Mouse (Mus musculus) A20 (cell line): ENCODE measurements around the gene Uevld.

Source experiments
- DNase-seq: peaks from one replicate; pipeline ENCODE4 v3.0.0-alpha.2; 2011; ENCODE audit warnings: low read depth, low spot score

Gene Uevld

DNA sequence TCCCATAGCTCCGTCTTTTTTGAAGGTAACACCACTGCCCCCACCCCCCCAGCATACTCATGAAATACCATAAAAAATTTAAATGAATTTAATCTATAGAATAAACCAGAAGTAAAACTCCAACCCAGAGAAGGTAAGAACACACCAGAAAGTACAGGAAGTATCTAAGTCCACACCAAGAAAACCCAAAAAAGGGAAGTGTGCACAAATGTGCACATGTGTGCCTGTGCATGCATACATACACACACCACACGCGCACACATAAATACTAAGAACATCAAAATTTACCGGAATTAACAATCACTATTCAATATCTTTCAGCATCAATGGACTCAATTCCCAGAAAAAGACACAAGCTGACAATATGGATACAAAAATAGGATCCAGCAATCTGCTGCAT lies 11.6 kb upstream of the Uevld start:
- no peak for DNase-seq

DNA sequence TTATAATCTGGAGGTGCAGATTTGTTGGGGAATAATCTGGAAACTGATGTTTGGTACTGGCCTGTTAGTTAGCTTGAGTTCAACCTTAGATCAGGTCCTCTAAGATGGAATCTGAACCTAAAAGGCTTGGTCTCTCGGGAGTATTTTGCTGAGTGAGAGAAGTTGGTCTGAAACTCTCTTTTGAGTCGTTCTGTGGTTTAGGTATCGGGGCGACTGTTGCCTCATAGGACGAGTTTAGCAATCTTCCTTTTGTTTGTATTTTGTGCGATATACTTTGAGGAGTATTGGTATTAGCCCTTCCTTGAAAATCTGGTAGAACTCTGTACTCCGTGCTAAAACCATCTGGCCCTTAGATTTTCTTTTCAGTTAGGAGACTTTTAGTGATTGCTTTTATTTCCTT lies 5.7 kb upstream of the Uevld start:
- DNase-seq = no peak

DNA sequence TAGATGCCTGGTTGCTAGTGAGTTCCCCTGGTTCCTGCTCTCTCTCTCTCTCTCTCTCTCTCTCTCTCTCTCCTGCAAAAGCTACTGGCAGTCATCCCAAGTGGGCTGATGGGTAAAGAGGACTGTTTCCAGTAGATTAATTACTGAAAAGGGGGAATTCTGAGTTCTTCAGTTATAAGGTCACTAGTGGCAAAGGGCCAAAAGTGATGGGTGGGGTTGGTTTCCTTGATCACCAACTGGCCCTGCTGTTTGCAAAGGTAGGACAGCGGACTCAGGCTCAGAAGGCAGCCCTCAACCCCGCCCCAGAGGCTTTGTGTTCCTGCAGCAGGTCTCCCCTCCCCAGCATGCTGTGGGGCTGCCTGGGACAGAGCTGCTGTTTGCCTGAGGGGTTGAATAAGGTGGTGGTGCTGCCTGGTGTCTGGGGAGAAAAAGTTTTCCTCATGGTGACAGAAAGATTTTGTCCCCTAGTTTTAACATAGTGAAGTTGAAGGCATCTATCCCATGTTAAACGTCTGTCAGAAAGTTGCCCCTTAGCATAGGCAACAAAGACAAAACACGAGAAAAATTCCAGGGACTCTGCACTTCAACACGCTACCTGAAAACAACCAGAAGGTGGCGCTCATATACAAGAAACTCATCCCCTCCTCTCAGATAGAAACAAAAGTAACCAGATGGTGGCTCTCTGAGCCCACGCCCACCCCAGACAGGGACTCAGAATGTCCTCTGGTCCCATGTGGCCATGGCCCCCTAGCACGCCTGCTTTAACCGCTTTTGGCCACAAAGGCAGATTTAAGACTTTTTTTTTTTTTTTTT lies 4.7 kb upstream of the Uevld start:
- peak; percentile 80 for DNase-seq

DNA sequence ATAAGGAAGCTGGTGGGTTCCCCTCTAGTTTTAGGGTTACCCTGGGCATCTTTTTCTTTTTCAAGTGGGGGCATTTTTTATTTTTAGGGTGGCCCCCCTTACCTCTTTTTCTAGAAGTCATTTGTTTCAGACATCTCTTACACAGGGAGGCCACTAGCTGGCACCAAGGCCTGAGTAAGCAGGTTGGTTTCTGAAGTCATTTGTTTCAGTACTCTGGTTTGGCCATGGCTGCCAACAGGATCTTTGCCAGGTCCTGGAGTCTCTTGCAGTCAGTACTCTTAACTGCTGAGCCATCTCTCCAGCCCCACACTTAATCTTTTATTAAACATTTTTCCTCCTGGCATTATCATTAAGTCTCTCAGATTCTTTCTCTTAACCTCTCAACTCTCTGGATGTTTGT lies 3.8 kb upstream of the Uevld start:
- no peak for DNase-seq

DNA sequence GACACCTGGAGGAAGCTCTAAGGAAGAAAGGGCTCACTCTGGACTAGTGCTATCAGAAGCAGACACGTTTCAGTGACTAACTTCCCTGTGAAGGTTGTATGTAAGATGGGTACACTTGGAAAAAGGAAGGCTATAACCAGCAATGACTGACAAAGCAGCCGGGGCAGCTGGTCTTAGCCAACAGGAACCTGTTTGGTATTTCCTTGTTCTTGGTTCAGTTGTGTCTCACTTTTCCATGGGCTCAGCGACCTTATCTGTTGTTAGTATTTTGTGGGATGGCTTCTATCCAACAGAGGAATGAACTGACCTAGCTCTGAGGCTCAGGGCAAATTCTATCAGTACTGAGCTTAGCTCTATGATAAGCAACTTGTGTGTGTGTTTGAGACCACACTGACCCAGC lies 2.7 kb upstream of the Uevld start:
- no peak for DNase-seq

DNA sequence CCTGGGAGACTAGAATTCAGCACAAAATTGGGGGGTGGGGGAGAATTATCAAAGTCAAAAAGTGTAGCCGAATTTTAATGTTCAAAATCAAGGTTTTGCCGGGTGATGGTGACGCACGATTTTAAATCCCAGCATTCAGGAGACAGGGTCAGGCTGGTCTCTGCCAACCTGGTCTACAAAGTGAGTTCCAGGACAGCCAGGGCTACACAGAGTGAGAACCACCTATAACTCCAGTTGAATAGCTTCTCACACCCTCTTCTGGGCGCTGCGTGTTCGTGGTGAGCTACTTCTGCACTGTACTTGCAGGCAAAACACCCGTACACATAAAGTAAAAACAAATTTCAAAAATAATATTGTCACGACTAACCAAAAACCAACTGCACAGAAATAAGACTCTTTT lies 526 bp upstream of the Uevld start:
- DNase-seq = peak; percentile 30

DNA sequence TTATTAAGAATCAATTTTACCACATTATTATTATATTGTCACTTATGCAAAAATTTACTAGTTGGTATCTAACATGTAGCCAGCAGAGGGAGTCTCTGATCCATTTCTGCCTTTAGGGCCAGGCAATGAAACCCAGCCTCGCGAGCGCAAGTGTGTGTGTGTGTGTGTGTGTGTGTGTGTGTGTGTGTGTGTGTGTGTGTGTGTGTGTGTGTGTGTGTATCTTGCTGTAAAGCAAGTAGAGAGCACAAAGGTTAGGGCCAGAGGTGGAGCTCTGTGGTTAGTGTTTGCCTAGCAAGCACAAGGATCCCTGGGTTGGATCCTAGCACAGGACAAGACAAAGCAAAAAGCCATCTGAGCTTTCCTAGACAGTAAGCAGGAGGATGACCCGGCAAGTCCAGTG lies 22.5 kb downstream of the Uevld start:
- DNase-seq = peak; percentile 54

DNA sequence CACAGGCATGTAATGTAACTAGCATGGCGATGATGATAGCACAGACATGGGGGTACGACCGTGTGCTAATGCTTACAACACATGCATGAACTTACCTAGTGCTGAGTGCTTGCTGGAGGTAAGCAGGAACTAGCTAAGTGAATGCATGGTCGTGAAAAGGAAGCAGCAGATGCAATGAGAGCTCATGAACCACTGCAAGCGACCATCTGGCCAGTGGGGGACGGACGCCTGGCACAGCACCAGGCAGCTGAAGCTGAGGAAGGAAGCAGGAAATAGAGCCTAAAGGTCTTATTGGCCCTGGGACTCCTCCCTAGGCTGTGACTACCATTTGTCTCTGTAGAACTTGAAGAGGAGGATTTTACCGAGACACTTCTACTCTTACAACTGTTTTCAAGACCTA lies 23.5 kb downstream of the Uevld start:
- no peak for DNase-seq

DNA sequence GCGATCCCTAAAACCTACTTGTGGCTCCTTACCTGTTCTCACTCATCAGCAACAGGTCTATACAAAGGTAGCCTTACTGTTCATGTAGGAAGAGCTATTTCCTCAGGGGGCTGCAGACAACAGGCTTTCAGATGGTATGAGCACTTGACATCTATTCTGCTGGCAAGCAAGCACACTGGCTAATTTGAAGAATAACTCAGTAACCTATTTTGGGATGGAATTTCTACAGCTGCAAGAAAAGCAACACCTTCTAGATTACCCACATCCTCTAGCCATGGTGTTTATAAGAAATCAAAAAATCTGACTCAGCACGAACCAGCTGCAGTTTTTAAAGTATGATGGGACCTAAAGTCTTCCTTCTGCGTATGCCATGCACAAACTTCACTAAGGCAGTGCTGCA lies 27.0 kb downstream of the Uevld start:
- DNase-seq = no peak

DNA sequence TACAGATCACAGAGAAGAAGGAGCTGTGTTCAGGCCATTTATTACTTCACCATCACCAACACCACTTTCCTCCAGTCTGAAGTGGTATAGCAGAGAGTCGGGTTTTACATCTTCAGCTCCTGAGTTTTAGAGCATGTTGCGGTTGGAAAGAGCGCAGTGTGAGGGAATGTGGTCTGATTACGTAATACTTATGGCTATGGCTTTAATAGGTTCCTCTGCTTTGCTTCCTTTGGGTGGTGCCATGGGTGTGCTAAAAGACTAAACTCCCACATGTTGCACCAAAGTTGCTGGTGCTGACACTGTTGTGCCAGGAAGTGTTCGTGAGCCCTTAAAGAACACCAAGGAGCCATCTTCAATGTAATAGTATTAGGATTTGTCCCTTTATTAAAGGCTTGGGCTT lies 30.0 kb downstream of the Uevld start:
- no peak for DNase-seq

DNA sequence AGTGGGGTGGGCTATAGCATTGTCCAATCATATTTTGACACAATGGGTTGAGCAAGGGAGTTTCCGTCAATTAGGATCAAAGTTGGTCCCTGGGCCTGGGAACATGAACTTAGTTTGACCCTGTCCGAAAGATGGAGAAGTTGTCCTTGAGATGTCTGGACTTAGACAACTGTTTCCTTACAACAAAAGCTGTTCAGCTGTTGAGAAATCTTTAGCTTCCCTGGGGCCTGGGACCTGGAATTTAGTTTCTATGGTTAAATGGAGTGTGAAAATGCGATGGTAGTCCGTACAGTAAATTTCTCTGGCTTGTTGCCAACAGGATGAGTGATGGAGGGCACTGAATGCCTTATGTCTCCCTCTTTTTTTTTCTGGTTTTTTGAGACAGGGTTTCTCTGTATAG lies 36.3 kb downstream of the Uevld start:
- no peak for DNase-seq

DNA sequence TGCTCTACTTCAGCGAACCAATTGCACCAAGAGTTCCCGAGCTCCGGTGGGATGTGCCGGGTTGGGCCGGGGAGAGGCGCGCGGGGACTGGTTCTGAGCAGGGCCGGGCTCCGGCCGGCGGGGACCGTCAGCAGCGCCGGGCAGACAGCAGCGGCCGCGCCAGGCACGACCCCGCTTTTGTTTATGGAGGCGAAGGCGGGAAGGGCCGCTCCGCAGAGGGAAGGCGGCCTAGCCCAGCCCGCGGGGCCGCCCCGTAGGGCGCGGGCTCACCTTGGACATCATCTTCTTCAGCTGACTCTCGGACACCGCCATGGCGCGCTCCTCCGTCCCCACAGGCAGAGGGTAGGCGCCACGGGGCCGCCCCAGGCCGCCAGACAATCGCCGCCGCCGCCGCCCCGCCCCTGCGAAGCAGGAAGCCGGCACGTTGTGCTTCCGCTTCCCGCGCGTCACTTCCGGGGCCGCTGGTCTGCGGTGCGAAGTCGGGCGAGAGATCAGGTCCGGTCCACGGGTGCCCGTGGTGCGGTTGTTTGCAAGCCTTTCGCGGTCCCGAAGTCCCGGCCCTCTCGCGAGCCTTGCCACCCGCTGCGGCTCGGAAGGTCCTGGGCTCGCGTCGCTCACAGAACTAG lies 38.7 kb downstream of the Uevld start, which contains the start of gene Tsg101:
Gene Tsg101, minus strand, starts transcription at position 419 of the 626 bp plus-strand sequence.
- DNase-seq = peak; percentile 95

DNA sequence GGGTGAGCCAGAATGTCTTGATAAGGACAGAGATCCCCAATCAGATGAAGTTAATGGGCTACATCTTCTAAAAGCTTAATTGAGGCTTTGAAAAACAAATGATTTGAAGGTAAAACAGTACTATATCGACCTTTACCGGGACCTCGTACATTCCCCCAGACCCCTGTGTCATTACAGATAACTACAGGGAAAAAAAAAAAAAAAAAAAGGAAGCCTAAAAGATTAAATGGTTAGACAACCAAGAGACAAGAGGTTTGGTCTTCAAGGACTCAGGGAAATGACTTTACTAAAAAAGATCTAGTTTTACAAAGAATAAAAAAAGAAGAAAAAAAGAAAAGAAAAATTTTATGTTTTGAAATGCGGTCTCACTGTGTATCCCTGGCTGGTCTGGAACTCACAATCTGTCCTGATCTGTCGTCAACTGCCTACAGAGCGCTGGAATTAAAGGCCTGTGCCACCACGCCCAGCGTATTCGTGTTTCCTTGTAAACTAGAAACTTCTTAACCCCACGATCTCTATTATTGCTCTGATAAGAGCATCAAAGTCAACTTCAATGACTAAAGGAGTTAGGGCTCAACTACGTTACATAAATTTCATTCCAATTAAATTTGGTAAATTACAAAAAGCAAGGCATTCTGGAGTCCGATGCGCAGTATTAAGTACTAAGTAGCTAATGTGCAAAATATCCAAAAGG lies 39.5 kb downstream of the Uevld start:
- DNase-seq = peak; percentile 50

DNA sequence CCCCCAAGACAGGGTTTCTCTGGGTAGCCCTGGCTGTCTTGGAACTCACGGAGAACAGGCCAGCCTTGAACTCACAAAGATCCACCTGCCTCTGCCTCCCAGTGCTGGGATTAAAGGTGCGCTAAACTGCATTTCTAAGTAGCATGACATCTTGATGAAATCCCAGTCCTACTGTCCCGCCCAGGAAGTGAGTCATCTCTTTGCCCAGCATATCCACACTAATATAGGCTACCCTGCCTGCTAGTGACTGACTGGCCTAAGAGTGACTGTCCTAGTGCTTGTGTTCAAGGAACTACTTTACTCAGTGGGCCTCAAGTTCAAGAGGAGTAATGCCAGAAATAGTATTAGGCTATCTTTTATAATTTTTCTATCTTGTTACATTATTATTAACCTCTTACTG lies 42.0 kb downstream of the Uevld start:
- no peak for DNase-seq

DNA sequence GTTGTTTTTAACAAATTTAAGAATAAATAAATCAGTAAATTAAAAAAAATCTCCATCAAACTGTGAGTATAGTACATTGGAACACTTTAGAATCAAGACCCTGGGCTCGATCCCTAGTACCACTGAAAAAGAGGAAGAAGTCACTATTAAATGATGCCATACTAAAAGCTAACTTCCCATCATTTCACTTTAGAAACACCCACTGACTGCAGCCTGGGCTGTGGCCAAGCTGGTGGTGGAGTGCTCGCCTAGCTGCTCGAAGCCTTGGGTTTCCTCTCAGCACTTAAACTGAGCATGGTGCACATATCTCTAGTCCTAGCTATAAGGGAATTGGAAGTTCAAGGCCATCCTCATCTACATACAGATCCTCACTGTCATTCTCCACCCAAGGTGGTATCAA lies 47.1 kb downstream of the Uevld start:
- DNase-seq = no peak

DNA sequence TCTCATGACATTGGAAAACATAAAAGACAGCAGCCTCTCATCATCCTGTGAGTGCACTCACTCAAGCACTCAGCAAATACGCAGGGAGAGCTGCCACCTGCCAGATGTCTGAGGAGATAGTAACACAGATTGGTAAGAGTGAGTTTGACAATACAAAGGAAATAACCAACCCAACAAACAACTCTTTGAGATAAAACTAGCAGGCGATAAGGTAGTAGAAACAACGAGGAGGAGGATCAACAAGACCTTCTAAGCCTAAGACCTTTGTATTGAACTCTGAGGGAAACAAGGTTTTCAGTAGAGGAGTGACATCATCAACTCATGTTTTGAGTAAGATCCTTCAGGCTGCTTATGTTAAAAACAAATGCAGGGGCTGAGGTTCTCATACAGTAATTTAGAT lies 59.0 kb downstream of the Uevld start:
- DNase-seq = no peak

DNA sequence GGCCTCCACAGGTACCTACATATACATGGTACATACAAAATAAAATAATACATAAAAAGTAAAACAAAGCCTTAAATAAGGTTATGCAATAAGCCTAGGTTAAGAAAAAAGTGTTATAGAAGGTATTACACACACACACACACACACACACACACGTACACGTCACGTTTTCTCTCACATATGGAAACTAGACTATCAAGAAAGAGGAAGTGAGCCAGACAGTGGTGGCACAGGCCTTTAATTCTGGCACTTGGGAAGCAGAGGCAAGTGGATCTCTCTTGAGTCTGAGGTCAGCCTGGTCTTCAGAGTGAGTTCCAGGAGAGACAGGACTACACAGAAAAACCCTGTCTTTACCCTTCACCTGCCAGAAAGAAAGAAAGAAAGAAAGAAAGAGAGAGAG lies 62.8 kb downstream of the Uevld start:
- peak; percentile 54 for DNase-seq

DNA sequence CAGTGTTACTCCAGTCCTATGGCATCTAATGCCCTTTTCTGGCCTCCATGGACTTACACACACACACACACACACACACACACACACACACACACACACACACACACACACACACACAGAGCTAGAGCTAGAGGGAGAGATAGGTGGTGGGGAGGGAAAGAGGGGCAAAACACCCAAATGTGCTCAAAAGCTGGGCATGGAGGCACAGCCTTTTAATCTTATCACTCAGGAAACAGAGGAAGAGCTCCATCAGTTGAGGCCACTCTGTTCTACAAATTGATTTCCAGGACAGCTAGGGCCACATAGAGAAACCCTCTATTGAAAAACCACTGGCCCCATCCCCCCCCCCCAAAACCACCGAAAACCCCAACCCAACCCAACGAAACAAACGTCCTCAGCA lies 75.0 kb downstream of the Uevld start:
- DNase-seq = no peak

DNA sequence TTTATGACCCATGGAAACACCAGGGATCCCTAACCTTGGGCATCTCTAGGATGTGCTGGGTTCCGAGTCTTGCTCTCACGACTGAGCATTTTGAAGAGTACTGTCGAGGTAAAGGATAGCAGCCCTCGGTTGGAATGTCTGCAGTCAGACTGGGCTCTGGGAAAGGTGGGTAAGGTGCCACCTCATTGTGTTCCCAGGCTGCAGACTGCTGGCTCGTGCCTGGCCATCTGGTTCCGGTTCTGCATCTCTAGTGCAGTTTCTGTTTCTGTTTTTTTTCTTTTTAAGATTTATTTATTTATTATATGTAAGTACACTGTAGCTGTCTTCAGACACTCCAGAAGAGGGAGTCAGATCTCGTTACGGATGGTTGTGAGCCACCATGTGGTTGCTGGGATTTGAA lies 76.4 kb downstream of the Uevld start:
- DNase-seq = peak; percentile 36

DNA sequence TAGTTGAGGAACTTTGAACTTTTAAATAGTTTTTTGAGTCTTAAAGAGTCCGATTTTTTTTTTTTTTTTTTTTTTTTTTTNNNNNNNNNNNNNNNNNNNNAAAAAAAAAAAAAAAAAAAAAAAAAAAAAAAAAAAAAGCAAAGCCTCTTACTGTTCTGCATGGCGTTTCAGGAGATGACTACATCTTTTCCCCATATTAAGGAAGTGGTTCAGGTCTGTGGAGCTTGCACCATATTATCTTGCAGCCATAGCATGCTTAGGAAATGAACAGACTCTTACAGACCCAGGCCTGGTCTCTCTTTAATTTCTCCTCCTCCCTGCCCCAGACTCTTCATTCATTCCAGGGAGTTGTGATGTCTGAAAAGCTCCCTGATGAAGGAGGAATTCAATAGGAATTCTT lies 77.3 kb downstream of the Uevld start:
- no peak for DNase-seq

DNA sequence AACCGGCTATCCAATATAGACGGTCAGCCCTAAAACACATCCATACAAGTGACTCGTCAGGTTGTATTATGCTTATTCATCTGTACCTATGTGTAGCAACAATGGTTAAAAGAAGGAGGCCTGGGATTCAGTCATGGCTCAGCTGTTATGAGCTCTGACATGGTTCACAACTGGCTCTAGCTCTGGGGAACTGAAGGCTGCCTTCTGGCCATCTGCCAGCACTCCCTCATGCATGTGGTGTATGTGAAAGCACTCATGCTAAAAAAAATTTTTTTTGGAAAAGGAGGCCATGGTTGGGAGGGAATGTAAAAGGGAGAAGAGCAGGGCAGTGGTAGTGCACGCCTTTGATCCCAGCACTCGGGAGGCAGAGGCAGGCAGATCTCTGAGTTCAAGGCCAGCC lies 78.5 kb downstream of the Uevld start:
- no peak for DNase-seq

DNA sequence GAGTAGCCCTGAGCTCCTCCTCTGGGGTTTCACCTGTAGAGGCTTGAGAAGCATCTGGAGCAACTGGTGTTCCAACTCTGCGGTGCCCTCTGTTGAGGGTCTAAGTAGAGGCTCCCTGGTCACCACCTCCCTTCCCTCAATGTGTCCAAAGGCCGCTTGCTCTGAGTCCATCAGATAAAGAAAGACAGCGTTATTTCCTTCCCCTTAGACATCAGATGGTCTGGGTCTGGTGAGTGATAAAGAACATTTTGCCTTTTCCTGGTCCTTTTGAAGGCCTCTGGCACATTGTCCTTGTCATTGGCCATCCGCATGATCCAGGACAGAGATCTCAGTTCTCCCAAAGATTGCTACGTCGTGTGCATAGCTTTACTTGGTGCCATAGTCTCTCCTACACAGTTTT lies 81.1 kb downstream of the Uevld start:
- no peak for DNase-seq

DNA sequence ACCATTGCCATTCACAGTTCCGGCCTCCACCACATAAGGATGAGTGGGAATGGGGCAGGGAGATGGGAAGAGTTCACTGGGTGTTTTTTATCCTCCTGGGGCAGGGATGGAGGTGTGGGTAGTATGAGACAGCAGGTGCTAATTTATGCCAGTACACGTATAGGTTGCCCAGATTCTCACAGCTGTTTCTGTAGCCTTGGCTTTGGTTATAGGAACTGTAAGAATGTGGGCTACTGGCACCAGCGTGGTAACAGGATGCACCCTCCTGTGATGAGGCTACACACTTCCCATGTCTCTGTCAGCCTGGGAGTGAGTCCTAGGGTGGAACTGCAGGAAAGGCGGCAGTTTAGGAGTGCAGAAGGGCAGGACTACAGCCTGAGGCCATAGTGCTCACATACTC lies 81.5 kb downstream of the Uevld start:
- DNase-seq = no peak
